Mouse (Mus musculus) limb, embryonic 11.5 days (tissue): ENCODE results near the gene Gse1. TPM values are rescaled to one million over a fixed set of nuclear protein-coding genes. Genes with fewer than 3 reads are reported as not detected.

Experiments
- ATAC-seq: fragments of 200-750 bp; cut with Nextera tagmentation; 2 replicates; pipeline ENCODE4 v1.8.0; 2017; ENCODE audit warnings: low read depth; ENCODE audit not compliant: insufficient number of reproducible peaks, low FRiP score, low TSS enrichment
- DNase-seq: peaks from one replicate; pipeline ENCODE4 v3.0.0-alpha.2; 2015; ENCODE audit warnings: low spot score
- H3K27ac ChIP-seq: fragments of 300-500 bp; sonication (generic); replicated peaks from 2 replicates; pipeline ENCODE4 v1.5.1; 2014; ENCODE audit warnings: low read depth, mild to moderate bottlenecking, low read length
- H3K27me3 ChIP-seq: fragments of 300-500 bp; sonication (generic); 2 replicates; pipeline ENCODE4 v1.6.1; 2014; ENCODE audit warnings: mild to moderate bottlenecking, low read length, mixed read lengths; ENCODE audit not compliant: control insufficient read depth, insufficient read depth
- H3K36me3 ChIP-seq: fragments of 300-500 bp; sonication (generic); 2 replicates; pipeline ENCODE4 v1.6.1; 2014; ENCODE audit warnings: mild to moderate bottlenecking, low read length, moderate library complexity, mixed read lengths; ENCODE audit not compliant: control insufficient read depth, insufficient read depth
- H3K4me1 ChIP-seq: fragments of 300-500 bp; sonication (generic); 2 replicates; pipeline ENCODE4 v1.6.1; 2014; ENCODE audit warnings: low read length, mixed read lengths; ENCODE audit not compliant: control insufficient read depth, insufficient read depth
- H3K4me2 ChIP-seq: fragments of 300-500 bp; sonication (generic); 2 replicates; pipeline ENCODE4 v1.6.1; 2014; ENCODE audit warnings: low read depth, mild to moderate bottlenecking, moderate library complexity; ENCODE audit not compliant: severe bottlenecking
- H3K4me3 ChIP-seq: fragments of 300-500 bp; sonication (generic); 2 replicates; pipeline ENCODE4 v1.5.1; 2014; ENCODE audit warnings: low read depth, low read length
- H3K9ac ChIP-seq: fragments of 300-500 bp; sonication (generic); 2 replicates; pipeline ENCODE4 v1.6.1; 2014; ENCODE audit warnings: mild to moderate bottlenecking, low read length
- H3K9me3 ChIP-seq: fragments of 300-500 bp; sonication (generic); 2 replicates; pipeline ENCODE4 v1.6.1; 2016; ENCODE audit warnings: low read length; ENCODE audit not compliant: control insufficient read depth
- WGBS: fragments of 180-500 bp; shearing (Covaris S2); extraction: QIAGEN DNeasy Blood & Tissue Kit; methylation state at CpG from one replicate; pipeline ENCODE4 v1.1.7; 2014; 5-methylcytosine and 5-hydroxymethylcytosine counted together
- polyA plus RNA-seq: library from polyadenylated mRNA; unstranded; fragments of >200 nt; fragmentation: Nextera tagmentation; extraction: Ambion mirVana; gene quantifications from 2 replicates; pipeline ENCODE4 v1.2.1, GENCODE M21; 2014

Gse1 gene
- polyA plus RNA-seq, 1 experiment from 2014 or later, result 6.6 TPM

- under 1% methylated on average over 93 of the region's 125 CpGs for WGBS
- Histone ChIP-seq H3K27me3 (no peaks in the 10 kb centered on the region), H3K9ac (peak overlapping the region; percentile 77), H3K9me3 (no peaks in the 10 kb centered on the region), H3K36me3 (no peaks in the 10 kb centered on the region), H3K27ac (peak overlapping the region; percentile 59), H3K4me1 (peaks cover 83% of the 10 kb centered on the region), H3K4me3 (peak overlapping the region; percentile 67), H3K4me2 (peak overlapping the region; percentile 99)
- ATAC-seq (no peak), DNase-seq (peak; percentile 57)
Observed at GRCm38 (mm10) chr8:120228781-120229573, 721 bp downstream of the Gse1 start.

DNA sequence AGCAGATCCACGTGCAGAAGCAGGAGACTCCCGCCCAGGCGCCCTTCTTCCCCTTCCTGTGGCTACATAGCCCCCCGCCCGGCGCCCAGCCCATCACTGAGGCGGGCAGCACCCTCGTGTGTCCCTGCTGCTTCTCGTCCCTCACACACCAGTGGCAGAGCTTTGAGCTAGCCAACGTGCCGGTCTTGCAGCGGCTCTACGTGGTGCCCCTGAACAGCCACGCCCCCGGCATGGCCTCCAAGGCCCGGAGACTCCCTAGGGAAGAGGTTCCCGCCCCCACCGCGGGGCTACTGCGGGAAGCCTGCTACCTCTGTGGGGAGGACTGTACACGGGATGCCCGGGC, 1.3 kb downstream of the Gse1 start:
- Histone ChIP-seq H3K9me3 (no peaks in the 10 kb centered on the region), H3K4me2 (peak overlapping the region; percentile 99), H3K27me3 (no peaks in the 10 kb centered on the region), H3K4me3 (peak overlapping the region; percentile 67), H3K4me1 (peaks cover 84% of the 10 kb centered on the region), H3K27ac (no peak overlapping the region), H3K36me3 (no peaks in the 10 kb centered on the region), H3K9ac (peak overlapping the region; percentile 77)
- DNase-seq, result peak; percentile 68
- under 1% methylated on average over 20 of the region's 22 CpGs for WGBS
- no peak for ATAC-seq

DNA sequence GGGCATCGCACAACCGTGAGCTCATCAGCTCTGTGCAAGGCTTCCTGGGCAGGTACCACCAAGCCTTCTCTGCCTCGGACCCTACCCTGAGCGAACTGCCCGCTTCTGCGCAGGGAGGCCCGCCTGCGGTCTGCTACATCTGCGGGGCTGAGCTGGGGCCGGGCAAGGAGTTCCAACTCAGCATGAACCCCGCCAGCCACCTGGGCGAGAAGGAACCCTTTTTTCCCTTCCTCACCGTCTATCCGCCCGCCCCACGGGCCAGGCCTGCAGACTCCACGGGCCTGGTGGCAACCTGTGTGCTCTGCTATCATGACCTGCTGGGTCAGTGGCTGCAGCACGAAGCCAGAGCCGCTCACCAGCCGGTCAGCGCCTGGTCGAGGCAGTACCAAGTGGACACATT, 1.8 kb downstream of the Gse1 start:
- peak overlapping the region; percentile 67 for H3K4me3 ChIP-seq
- ATAC-seq, result no peak
- peak overlapping the region; percentile 77 for H3K9ac ChIP-seq
- no peaks in the 10 kb centered on the region for H3K9me3 ChIP-seq
- peak overlapping the region; percentile 99 for H3K4me2 ChIP-seq
- WGBS, result 6% methylated on average over 22 of the region's 22 CpGs
- H3K27ac ChIP-seq, result no peak overlapping the region
- peaks cover 83% of the 10 kb centered on the region for H3K4me1 ChIP-seq
- no peak for DNase-seq
- no peaks in the 10 kb centered on the region for H3K27me3 ChIP-seq
- no peaks in the 10 kb centered on the region for H3K36me3 ChIP-seq

GRCm38 (mm10) chr8:120230715-120231614, 2.7 kb downstream of the Gse1 start:
- H3K36me3 ChIP-seq, result no peaks in the 10 kb centered on the region
- WGBS, result 17% methylated on average over 18 of the region's 18 CpGs
- ATAC-seq (no peak), DNase-seq (no peak)
- H3K9me3 ChIP-seq, result no peaks in the 10 kb centered on the region
- H3K4me3 ChIP-seq, result peak overlapping the region; percentile 67
- H3K4me2 ChIP-seq, result peak overlapping the region; percentile 99
- H3K4me1 ChIP-seq, result peaks cover 76% of the 10 kb centered on the region
- H3K27me3 ChIP-seq, result no peaks in the 10 kb centered on the region
- peak overlapping the region; percentile 56 for H3K9ac ChIP-seq
- H3K27ac ChIP-seq, result no peak overlapping the region

DNA sequence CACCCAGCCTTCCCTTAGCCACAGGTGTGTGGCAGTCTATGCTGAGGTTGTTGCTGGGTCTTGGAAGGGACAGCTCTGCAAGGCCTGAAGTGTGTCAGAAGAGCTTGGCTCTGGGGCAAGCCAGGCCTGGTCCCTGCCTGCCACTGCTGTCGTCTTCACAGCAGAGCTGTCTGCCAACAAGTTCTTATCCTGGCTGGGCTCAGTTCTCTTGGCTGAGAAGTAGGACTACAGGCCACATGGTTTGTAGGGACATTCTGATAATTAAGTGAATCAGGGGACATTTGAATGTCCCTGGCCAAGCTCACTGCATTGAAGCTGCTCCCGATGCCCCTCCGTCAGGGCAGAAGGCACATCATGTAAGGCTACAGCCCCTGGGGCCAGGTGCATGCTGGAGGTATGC, 3.6 kb downstream of the Gse1 start:
- ATAC-seq, result no peak
- DNase-seq, result no peak
- peak overlapping the region; percentile 43; the same call in 1 of the 2 replicates for H3K9ac ChIP-seq
- 72% methylated on average over 3 of the region's 3 CpGs for WGBS
- H3K27ac ChIP-seq, result no peak overlapping the region; the same call in 1 of the 2 replicates
- peak overlapping the region; percentile 67 for H3K4me3 ChIP-seq
- no peaks in the 10 kb centered on the region for H3K36me3 ChIP-seq
- peak overlapping the region; percentile 99 for H3K4me2 ChIP-seq
- H3K9me3 ChIP-seq, result no peaks in the 10 kb centered on the region
- no peaks in the 10 kb centered on the region for H3K27me3 ChIP-seq
- H3K4me1 ChIP-seq, result peaks cover 69% of the 10 kb centered on the region

- peak overlapping the region; percentile 43 for H3K9ac ChIP-seq
- H3K27me3 ChIP-seq, result no peaks in the 10 kb centered on the region
- DNase-seq (no peak), ATAC-seq (no peak)
- H3K9me3 ChIP-seq, result no peaks in the 10 kb centered on the region
- no peak overlapping the region for H3K27ac ChIP-seq
- peak overlapping the region; percentile 67 for H3K4me3 ChIP-seq
- H3K4me2 ChIP-seq, result peak overlapping the region; percentile 99
- peaks cover under 1% of the 10 kb centered on the region; the same call in 1 of the 2 replicates for H3K36me3 ChIP-seq
- 45% methylated on average over 4 of the region's 4 CpGs for WGBS
- peaks cover 64% of the 10 kb centered on the region for H3K4me1 ChIP-seq
Observed at GRCm38 (mm10) chr8:120232398-120232797, 4.1 kb downstream of the Gse1 start.

- H3K4me1 ChIP-seq, result peaks cover 59% of the 10 kb centered on the region
- H3K4me2 ChIP-seq, result peak overlapping the region; percentile 99
- no peaks in the 10 kb centered on the region for H3K27me3 ChIP-seq
- H3K9me3 ChIP-seq, result no peaks in the 10 kb centered on the region
- peak overlapping the region; percentile 43 for H3K9ac ChIP-seq
- ATAC-seq, result no peak
- peaks cover 5% of the 10 kb centered on the region for H3K36me3 ChIP-seq
- 34% methylated on average over 13 of the region's 13 CpGs for WGBS
- no peak for DNase-seq
- no peak overlapping the region for H3K27ac ChIP-seq
- H3K4me3 ChIP-seq, result peak overlapping the region; percentile 67
Observed at GRCm38 (mm10) chr8:120232913-120233312, 4.7 kb downstream of the Gse1 start.

DNA sequence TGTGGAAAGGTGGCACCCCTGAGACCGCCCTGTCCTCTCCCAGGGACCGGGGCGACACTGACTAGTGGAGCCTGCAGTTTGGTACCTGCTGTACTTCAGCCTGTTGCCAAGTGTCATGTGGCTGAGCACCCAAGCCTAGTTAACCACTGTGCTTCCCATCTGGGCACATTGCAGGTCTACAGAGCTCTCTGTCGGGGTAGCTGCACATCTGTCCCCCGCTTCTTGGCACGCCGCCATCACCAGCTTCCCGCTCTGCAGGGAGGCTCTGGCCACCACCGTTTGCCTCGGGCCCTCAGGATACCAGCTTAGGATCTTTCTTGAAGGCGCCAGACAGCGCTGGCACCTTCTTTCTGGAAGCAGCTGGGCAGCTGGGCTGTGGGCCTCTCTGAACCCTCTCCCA, 6.2 kb downstream of the Gse1 start:
- Histone ChIP-seq H3K4me1 (peaks cover 53% of the 10 kb centered on the region), H3K4me2 (no peak overlapping the region), H3K36me3 (peaks cover 5% of the 10 kb centered on the region), H3K9me3 (no peaks in the 10 kb centered on the region), H3K9ac (no peak overlapping the region), H3K27me3 (no peaks in the 10 kb centered on the region), H3K4me3 (no peak overlapping the region), H3K27ac (no peak overlapping the region)
- DNase-seq, result no peak
- 74% methylated on average over 12 of the region's 12 CpGs for WGBS
- ATAC-seq, result no peak
